Mouse (Mus musculus) thymus, adult 18-20 months (tissue): Measurements from ENCODE around the gene Ntrk2.

Source experiments
- DNase-seq, 2 experiments: peaks; one replicate each; pipeline ENCODE4 v3.0.0; 2022; ENCODE audit warnings: mixed read lengths in 2 of 2

The Ntrk2 gene

DNA sequence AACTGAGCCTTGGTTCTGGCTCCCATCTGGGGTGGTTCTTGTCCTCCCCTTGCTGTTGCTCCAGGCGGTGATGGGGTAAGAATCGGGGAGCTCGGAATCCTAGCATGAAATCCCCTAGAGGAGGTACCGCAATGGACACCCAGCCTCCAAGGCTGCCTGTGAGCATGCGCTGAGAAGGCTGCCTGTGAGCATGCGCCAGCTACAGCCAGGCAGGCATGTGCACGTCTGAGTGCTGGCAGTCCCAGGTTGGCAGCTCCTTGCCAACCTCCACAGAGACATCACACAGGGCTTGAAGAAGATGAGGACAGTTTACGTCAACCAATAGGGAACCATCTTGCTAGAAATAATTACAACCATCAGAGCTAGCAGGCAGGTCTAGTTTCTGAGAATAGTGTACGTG is 37.5 kb downstream of the Ntrk2 start:
- DNase-seq: no peak

DNA sequence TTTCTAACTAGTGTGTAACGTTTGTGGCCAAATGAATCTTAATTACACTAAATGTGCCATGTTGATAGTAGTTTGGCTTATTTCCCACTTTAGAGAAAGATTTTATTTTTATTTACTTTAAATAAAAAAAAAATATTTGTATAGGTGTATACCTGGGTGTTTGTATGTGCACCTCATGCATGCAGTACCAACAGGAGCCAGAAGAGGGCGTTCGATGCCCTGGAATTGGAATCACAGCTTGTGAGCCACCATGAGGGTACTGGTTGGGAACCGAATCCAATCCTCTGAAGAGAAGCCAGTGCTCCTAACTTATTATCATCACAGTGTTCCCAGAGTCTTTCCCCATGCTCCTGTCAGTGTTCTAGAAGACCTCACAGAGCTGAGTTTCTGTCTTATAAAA is 42.2 kb downstream of the Ntrk2 start:
- no peak for DNase-seq

- no peak for DNase-seq
These were observed 47.3 kb downstream of the Ntrk2 start for GRCm38 (mm10) chr13:58853685-58854084.

GRCm38 (mm10) chr13:58866239-58866638 is 59.9 kb downstream of the Ntrk2 start:
- no peak for DNase-seq

GRCm38 (mm10) chr13:58866776-58867435 is 60.5 kb downstream of the Ntrk2 start:
- no peak for DNase-seq

- no peak for DNase-seq
These were observed 76.1 kb downstream of the Ntrk2 start for GRCm38 (mm10) chr13:58882468-58882867.

DNA sequence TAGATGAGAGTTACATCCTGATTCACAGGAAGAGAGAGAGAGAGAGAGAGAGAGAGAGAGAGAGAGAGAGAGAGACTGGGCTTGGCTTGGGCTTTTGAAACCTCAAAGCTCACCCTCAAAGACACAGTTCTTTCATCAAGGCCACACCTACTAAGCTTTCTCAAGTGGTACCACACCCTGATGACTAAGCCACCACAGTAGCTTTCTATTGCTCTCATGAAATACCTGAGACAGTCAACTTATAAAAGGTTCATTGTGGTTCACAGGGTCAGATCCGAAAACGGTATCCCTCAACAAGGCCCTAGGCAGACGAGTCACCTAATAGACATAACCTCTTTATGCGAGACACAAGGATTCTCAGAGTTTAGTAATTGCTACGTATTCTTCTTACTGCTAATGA is 76.5 kb downstream of the Ntrk2 start:
- no peak for DNase-seq

DNA sequence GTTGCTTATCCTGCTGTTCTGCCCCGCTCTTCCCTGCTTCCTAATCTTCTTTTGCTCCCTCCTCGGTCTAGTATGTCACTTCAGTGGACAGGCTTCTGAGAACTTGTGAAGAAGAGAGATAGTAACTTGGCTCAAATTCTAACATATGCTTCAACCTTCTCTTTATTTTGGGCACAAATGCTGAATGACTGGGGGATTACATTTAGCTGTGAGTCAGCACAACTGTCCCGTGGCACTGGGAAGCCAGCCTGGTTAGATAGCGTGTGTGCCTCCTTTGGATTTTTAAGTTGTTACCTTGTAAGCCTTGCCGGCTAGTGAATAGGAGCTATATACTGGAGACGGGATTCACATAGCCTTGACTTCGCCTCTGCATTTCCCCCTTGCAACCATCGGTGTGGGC is 79.7 kb downstream of the Ntrk2 start:
- DNase-seq: no peak

DNA sequence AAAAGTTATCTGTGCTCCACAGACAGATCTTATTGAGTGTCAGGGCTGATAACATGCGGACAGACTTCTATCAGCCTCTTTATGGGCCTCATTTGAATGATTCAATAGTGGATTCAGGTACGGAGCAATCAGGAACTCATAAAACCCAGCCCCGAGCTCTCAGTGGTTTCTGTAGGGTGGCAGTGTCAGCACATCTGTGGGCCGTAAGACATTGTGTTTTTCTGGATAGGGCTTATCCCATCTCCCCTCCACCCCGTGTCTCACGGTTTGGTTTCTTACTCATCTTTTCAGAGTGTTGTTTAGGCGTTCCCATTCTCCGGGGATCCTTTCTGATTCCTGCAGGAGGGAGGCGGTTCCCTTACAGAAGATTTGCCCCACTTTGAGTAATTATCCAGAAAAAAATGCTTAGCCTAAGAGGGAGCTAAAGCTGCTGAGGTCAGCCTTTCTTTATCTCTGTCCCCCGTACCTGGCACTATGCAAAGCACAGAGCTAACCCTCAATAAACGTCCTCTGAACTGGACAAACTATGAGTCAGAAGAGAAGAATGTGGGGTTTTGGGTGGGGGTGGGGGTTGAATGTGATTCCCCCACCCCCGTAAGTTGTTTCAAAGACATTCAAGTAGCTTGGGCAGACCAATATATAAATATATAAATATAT is 90.0 kb downstream of the Ntrk2 start:
- no peak for DNase-seq

DNA sequence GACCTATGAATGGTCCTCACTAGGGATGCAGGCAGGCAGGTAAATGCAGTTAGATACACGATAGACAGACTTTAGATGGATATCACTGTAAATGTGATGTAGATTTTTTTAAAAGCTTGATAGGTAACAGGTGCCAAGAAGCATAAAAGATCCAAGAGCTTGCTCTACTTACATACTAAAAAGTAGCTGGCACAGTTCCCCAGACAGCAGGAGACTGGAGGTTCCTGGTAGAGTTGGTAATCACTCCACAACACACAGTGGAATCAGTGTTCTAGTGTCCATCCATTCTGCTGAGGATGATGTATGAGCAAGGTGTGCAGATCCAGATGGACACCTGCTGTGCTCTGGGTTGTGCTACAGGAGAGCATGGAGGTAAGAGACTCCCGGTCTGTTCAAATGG is 93.0 kb downstream of the Ntrk2 start:
- DNase-seq: no peak

DNA sequence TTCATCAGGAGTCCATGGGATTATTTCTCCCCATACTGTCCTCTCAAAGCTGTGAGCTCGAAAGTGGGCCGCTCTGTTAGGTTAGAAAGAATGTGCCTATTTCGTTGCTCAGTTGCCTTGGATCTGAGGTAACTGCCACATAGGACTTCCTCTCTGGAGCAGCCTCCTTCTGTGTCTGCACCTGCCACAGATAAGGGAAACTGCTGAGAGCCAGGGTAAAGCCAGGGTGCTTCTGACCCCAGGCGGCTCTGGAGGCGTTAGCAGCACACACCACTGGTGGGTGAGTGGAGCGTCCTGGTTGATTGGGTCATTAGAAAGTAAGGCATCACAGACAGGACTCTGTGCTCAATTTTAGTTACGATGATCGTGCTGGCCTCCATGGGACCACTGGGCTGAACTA is 95.9 kb downstream of the Ntrk2 start:
- no peak for DNase-seq

- DNase-seq: no peak
These were observed 98.7 kb downstream of the Ntrk2 start for GRCm38 (mm10) chr13:58904742-58905735.

DNA sequence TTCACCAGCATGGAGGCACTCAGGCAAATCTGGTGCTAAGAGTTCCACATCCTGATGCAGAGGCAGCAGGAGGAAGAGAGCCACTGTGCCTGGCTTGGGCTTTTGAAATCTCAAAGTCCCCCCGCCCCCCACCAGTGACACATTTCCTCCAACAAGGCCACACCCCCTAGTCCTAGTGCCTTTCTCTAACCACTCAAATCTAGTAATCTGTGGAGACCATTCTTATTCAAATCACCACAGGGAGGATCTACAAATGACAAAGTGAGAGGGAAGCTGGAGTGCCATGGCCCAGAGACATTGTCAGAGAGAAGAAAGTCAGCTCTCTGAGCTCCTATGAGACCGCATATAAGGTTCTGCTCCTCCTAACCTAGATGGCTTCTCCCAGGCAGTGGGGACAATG is 105.6 kb downstream of the Ntrk2 start:
- no peak for DNase-seq

DNA sequence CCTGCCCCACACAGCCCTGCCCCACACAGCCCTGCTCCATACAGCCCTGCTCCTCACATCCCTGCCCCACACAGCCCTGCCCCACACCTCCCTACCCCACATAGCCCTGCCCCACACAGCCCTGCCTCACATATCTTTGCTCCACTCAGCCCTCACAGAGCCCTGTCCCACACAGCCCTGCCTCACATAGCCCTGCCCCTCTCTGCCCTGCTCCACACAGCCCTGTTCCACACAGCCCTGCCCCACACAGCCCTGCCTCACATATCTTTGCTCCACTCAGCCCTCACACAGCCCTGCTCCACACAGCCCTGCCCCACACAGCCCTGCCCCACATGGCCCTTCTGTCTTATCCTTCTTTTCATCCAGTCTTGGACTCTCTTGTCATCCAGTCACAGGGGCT is 106.2 kb downstream of the Ntrk2 start:
- DNase-seq: no peak

GRCm38 (mm10) chr13:58914061-58914814 is 107.9 kb downstream of the Ntrk2 start:
- no peak for DNase-seq

GRCm38 (mm10) chr13:58916348-58916747 is 110.0 kb downstream of the Ntrk2 start:
- DNase-seq: no peak

GRCm38 (mm10) chr13:58920241-58920640 is 113.9 kb downstream of the Ntrk2 start:
- DNase-seq: no peak

DNA sequence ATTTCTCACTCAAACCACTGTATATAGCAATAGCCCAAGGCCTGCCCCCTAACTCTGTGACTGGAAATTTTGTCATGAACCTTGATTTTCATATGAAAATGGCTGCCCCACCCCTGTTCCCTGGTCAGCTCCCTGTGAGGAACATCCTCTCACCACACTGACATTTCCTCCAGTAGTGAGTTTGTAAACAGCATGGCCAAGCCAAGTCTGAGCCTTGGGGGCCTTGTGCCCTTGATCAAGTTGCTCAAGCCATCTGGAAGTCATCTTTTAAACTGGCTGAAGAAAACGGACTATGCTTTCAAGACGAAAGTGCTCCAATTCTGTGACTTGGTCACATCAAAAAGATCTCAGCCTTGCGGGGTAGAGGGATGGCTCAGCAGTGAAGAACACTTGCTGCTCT is 114.9 kb downstream of the Ntrk2 start:
- DNase-seq: no peak

DNA sequence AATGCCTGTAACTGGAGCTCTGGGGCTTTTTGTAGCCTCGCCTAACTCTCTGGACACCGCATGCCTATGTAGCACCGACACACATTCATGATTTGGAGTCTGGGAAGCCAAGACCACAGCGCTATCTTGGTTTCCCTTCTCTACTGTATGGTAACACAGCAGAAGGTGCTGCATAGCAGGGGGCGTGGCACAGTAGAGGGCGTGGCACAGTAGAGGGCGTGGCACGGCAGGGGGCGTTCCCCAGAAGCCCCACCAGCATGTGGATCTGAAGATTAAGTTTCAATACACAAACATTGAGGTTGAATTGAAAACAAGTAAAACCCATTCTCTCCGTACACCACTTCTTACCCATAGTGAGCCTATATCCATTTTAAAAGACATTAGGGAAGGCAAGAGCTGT is 115.3 kb downstream of the Ntrk2 start:
- no peak for DNase-seq

- DNase-seq: no peak
These were observed 115.8 kb downstream of the Ntrk2 start for GRCm38 (mm10) chr13:58922174-58922573.

- no peak for DNase-seq
These were observed 117.1 kb downstream of the Ntrk2 start for GRCm38 (mm10) chr13:58923496-58923895.

GRCm38 (mm10) chr13:58924486-58924885 is 118.1 kb downstream of the Ntrk2 start:
- DNase-seq: no peak

GRCm38 (mm10) chr13:58927186-58927585 is 120.8 kb downstream of the Ntrk2 start:
- no peak for DNase-seq
